Mouse (Mus musculus): ENCODE measurements around the gene Jph4. TPM values are rescaled to one million over a fixed set of nuclear protein-coding genes. Genes with fewer than 3 reads are reported as not detected.

Jph4 gene
- polyA plus RNA-seq, 1 experiment, result 0.25 TPM

DNA sequence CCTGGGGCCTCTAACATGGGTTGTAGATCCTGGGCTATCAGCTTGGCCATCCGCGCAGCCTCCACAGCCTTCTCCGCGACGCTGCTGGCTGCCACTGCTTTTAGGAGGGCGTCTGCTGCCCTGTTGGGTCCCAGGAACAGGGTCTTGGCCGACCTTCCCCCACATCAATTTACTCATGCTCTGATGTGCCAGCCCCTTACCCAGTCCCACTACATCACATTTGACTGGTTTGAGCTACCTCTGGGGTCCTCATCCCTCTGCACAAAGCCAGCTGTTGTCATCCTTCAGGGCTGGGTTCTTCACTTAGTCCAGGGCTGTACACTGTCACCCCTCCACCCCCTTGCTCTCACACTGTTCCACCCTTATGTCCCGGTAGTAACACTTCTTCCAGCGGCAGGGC, 6.7 kb downstream of the Jph4 start:
- H3K36me3 ChIP-seq (ENCODE audit: control insufficient read depth, insufficient read depth, low read length), result no peaks in the 10 kb centered on the region
- H3K4me3 ChIP-seq (ENCODE audit: insufficient read depth, low read depth, low read length), result no peak overlapping the region
- 35% methylated on average over 9 of the region's 9 CpGs for WGBS
- no peaks in the 10 kb centered on the region for H3K27me3 ChIP-seq (replicated peaks; ENCODE audit: control insufficient read depth, insufficient read depth, low read length)
- H3K27ac ChIP-seq (ENCODE audit: insufficient read depth, low read depth, low read length), result no peak overlapping the region
- no peak for DNase-seq
- TF ChIP-seq POLR2A (IDR thresholded peaks at IDR 0.05; ENCODE audit: low read depth, low read length) (no peak), CTCF (conservative IDR thresholded peaks at IDR 0.05; ENCODE audit: insufficient read depth, insufficient read length, low read depth, low read length) (no peak)
- H3K4me1 ChIP-seq (ENCODE audit: control insufficient read depth, insufficient read depth, low read length), result 0 out of 2 replicates have a peak, but pooled peaks cover 4% of the 10 kb centered on the region

DNA sequence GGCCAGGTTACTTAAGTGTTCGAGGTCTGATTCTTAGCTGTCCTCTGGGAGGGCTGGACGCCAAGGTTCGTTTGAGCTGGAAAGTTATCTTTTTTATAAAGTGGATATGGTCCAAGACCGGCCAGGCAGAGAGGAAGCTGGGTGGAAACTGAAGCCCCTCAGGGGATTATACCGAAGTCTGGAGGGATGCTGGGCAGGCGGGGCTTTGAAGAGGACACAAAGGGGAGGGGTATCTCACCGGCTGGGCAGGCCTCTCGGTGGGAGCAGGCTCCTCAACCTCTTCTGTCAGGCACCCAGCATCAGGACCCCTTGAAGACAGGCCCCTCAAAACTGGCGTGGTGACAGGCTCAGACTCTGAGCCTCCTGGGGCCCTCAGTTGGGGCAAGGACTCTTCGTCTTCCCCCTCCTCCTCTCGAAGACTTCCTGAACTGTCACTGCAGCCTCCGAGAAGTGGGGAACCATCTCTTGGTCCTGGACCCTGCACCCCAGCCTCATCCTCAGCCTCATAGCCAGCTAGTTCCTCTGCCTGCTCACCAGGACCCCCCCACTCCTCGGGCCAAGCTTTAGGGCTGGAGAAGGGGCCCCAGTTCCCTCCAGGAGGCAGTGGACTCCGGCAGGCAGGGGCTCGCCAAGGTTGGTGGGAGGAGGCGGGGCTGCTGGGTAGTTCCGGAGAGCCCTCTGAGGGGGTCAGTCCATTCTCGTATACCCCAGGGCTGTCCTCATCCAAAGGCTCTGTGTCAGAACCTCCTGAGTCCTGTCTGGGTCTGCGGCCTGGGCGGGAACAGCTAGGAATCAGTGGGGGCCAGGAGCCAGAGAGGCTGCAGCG, 7.5 kb downstream of the Jph4 start:
- DNase-seq, result no peak
- no peak for TF ChIP-seq CTCF (conservative IDR thresholded peaks at IDR 0.05; ENCODE audit: insufficient read depth, insufficient read length, low read depth, low read length)
- TF ChIP-seq POLR2A (IDR thresholded peaks at IDR 0.05; ENCODE audit: low read depth, low read length), result no peak
- H3K4me1 ChIP-seq (ENCODE audit: control insufficient read depth, insufficient read depth, low read length), result 0 out of 2 replicates have a peak, but pooled peaks cover under 1% of the 10 kb centered on the region
- no peak overlapping the region for H3K4me3 ChIP-seq (ENCODE audit: insufficient read depth, low read depth, low read length)
- 22% methylated on average over 21 of the region's 21 CpGs for WGBS
- H3K27ac ChIP-seq (ENCODE audit: insufficient read depth, low read depth, low read length), result no peak overlapping the region
- no peaks in the 10 kb centered on the region for H3K27me3 ChIP-seq (replicated peaks; ENCODE audit: control insufficient read depth, insufficient read depth, low read length)
- no peaks in the 10 kb centered on the region for H3K36me3 ChIP-seq (ENCODE audit: control insufficient read depth, insufficient read depth, low read length)

DNA sequence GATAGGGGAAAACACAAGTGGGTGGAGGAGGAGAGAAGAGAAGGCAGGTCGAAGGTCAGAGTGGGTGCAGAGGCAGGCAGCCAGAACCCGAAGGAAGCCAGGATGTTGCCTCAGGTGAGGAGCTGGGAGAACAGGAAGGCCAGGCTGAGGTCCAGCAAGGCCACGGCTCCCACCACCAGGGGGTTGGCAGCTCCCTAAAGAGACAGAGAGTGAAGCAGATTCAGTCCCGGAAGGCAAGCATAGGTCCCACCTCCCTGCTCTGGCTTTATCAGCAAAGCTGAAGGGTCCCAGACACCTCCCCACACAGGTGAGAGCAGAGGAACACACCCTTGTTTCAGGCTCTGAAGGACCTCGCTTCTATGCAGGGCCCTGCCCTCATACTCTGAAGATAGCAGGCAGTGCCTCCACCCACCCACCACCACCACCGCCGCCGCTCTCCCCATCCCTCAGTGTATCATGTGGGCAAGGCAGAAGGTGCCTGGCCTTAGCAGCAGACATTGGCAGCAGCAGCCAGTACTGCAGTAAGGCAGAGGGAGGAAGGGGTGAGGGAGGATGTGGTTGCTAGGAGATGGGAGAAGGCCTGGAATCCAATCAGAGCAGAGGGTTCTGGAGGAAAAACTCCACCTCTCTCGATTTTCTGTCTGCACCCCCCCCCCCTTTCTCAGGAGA, 8.4 kb downstream of the Jph4 start:
- TF ChIP-seq POLR2A (IDR thresholded peaks at IDR 0.05; ENCODE audit: low read depth, low read length) (no peak), CTCF (conservative IDR thresholded peaks at IDR 0.05; ENCODE audit: insufficient read depth, insufficient read length, low read depth, low read length) (no peak)
- no peaks in the 10 kb centered on the region for H3K27me3 ChIP-seq (replicated peaks; ENCODE audit: control insufficient read depth, insufficient read depth, low read length)
- 46% methylated on average over 9 of the region's 9 CpGs for WGBS
- no peaks in the 10 kb centered on the region for H3K36me3 ChIP-seq (ENCODE audit: control insufficient read depth, insufficient read depth, low read length)
- H3K27ac ChIP-seq (ENCODE audit: insufficient read depth, low read depth, low read length), result no peak overlapping the region
- no peak for DNase-seq
- H3K4me1 ChIP-seq (ENCODE audit: control insufficient read depth, insufficient read depth, low read length), result no peaks in the 10 kb centered on the region
- H3K4me3 ChIP-seq (ENCODE audit: insufficient read depth, low read depth, low read length), result no peak overlapping the region

DNA sequence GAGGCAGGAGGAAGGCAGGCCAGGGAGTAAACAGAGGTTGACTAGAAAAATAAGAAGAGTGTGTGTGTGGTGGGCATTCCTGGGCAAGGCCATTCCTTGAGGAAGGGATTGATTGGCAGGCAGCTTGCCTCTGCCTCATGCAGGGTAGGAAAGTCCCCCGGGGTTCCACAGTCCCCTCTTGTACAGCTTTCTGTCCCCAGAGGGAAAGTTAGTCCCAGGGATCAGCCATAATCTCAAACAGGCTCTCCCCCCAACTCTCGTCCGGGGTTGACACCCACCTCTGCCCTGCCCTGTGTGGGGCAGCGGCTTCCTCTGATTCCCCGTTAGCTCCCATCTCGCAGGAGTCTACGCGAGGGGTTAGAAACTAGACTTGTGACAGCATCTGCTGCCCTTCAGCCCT, 9.7 kb downstream of the Jph4 start:
- Histone ChIP-seq H3K36me3 (ENCODE audit: control insufficient read depth, insufficient read depth, low read length) (no peaks in the 10 kb centered on the region), H3K4me3 (ENCODE audit: insufficient read depth, low read depth, low read length) (no peak overlapping the region), H3K4me1 (ENCODE audit: control insufficient read depth, insufficient read depth, low read length) (no peaks in the 10 kb centered on the region), H3K27ac (ENCODE audit: insufficient read depth, low read depth, low read length) (no peak overlapping the region), H3K27me3 (replicated peaks; ENCODE audit: control insufficient read depth, insufficient read depth, low read length) (no peaks in the 10 kb centered on the region)
- no peak for TF ChIP-seq POLR2A (IDR thresholded peaks at IDR 0.05; ENCODE audit: low read depth, low read length)
- TF ChIP-seq CTCF (conservative IDR thresholded peaks at IDR 0.05; ENCODE audit: insufficient read depth, insufficient read length, low read depth, low read length), result no peak
- WGBS, result 93% methylated on average over 8 of the region's 8 CpGs
- no peak for DNase-seq

DNA sequence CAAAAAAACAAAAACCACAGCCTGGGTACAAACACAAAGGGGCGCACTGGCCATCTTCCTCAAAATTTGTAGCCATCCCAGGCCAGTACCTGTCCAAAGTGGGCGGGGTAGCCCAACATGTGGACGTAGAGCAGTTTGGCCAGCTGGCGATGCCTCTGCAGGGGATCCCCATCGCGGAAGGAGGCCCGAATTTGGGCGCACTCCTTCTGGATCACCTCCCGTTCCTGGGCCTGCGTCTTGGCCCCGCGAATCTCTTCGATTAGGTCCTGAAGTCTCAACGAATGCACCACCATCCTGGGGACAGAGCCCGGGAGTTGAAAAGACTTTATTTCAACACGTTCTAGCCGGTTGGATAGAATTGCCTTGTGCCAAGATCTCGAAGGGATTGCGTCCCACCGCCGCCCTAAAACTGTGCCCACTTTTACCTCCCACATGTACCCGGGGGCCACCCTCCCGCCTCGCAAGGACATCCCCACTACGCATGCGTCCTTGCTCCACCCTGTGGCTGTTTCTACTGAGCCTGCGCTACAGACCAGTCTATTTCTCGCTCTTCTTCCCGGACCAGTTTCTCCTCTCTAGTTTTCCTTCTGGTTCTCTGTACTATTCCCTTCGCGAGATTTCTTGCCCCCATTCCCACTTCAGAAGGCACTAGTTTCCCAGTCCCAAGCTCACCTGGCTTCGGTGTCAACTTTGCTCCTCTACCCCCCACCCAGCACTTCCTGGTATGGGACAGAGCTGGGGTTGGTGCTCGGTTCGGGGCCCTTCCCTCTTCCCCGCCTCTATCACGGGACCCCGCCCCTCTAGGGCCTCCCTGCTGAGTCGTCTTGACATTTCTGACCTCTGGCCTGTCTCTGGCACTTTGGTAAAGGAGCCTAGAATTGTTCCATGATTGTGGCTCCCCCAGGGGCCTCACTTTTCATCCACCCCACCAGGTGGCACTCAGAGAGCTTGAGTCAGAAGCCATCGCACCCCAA, 10.6 kb downstream of the Jph4 start, which contains the start of gene Ap1g2:
Gene Ap1g2 (minus strand): TSS at position 758 of the 974 bp plus-strand sequence.
- Histone ChIP-seq H3K36me3 (ENCODE audit: control insufficient read depth, insufficient read depth, low read length) (no peaks in the 10 kb centered on the region), H3K4me1 (ENCODE audit: control insufficient read depth, insufficient read depth, low read length) (no peaks in the 10 kb centered on the region), H3K27ac (ENCODE audit: insufficient read depth, low read depth, low read length) (peak within 1 kb of the TSS; percentile 91), H3K27me3 (replicated peaks; ENCODE audit: control insufficient read depth, insufficient read depth, low read length) (no peaks in the 10 kb centered on the region), H3K4me3 (ENCODE audit: insufficient read depth, low read depth, low read length) (peak within 1 kb of the TSS; percentile 74)
- peak; percentile 92 for DNase-seq
- TF ChIP-seq POLR2A (IDR thresholded peaks at IDR 0.05; ENCODE audit: low read depth, low read length) (peak; percentile 56), CTCF (conservative IDR thresholded peaks at IDR 0.05; ENCODE audit: insufficient read depth, insufficient read length, low read depth, low read length) (0 out of 2 replicates have a peak, but pooled peaks have one; percentile 4)
- WGBS, result 1% methylated on average over 39 of the region's 39 CpGs

DNA sequence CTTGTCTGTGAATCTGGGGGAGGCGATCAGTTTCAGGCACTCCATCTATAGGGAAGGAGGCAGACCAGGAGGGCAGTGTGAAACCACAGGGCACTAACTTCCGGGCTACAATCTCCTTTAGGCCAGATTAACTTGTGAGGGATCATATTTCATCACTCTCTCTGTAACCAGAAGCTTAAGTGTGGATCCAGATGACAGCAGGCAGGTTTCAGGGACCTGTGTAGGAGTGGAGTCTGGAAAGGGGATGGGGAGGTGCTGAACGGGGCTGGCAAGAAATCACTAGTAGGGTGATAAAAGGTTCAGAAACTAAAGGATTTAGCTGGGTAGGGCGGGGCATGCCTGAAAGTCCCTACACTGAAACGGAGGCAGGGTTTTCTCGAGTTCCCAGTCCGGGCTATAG, 11.3 kb downstream of the Jph4 start:
- no peak overlapping the region for H3K4me3 ChIP-seq (ENCODE audit: insufficient read depth, low read depth, low read length)
- no peak for DNase-seq

More for the DNA sequence above, 11.3 kb downstream of the Jph4 start:
- TF ChIP-seq POLR2A (IDR thresholded peaks at IDR 0.05; ENCODE audit: low read depth, low read length) (no peak), CTCF (conservative IDR thresholded peaks at IDR 0.05; ENCODE audit: insufficient read depth, insufficient read length, low read depth, low read length) (no peak)
- H3K27ac ChIP-seq (ENCODE audit: insufficient read depth, low read depth, low read length), result no peak overlapping the region
- no peaks in the 10 kb centered on the region for H3K27me3 ChIP-seq (replicated peaks; ENCODE audit: control insufficient read depth, insufficient read depth, low read length)
- no peaks in the 10 kb centered on the region for H3K4me1 ChIP-seq (ENCODE audit: control insufficient read depth, insufficient read depth, low read length)
- 23% methylated on average over 7 of the region's 7 CpGs for WGBS
- no peaks in the 10 kb centered on the region for H3K36me3 ChIP-seq (ENCODE audit: control insufficient read depth, insufficient read depth, low read length)
